Mouse (Mus musculus): ENCODE measurements at regions not wholly inside any gene's neighbourhood (a gene's known extent, or its start where the extent isn't known, plus 50 kb on each side); places are given as distances from the start of the nearest gene placed in this dataset.

GRCm38 (mm10) chr14:105416964-105417363 is 158.6 kb downstream of the Ndfip2 start:
- TF ChIP-seq ETS1 (IDR thresholded peaks at IDR 0.05; ENCODE audit: low read depth, low read length) (no peak), MYC (IDR thresholded peaks at IDR 0.05; ENCODE audit: low read depth, low read length) (no peak), POLR2A (IDR thresholded peaks at IDR 0.05; ENCODE audit: control insufficient read depth in 1 of 2, insufficient read depth in 1 of 2, low read depth in 1 of 2, low read length in 2 of 2, poor library complexity in 1 of 2) (no peak), CTCF (IDR thresholded peaks at IDR 0.05 in 2 of 3, conservative IDR thresholded peaks at IDR 0.05 in 1 of 3; ENCODE audit: control insufficient read depth in 1 of 3, insufficient read depth in 1 of 3, low read depth in 2 of 3, low read length in 3 of 3, poor library complexity in 1 of 3, severe bottlenecking in 1 of 3) (no peak), GATA1 (IDR thresholded peaks at IDR 0.05; ENCODE audit: low read depth, low read length) (no peak), RCOR1 (IDR thresholded peaks at IDR 0.05; ENCODE audit: low read depth, low read length) (no peak), ZNF384 (IDR thresholded peaks at IDR 0.05; ENCODE audit: low read depth, low read length) (no peak), TAL1 (IDR thresholded peaks at IDR 0.05; ENCODE audit: low read length) (no peak), ZKSCAN1 (IDR thresholded peaks at IDR 0.05; ENCODE audit: low read depth, low read length) (no peak)
